In the genomic region with DNA sequence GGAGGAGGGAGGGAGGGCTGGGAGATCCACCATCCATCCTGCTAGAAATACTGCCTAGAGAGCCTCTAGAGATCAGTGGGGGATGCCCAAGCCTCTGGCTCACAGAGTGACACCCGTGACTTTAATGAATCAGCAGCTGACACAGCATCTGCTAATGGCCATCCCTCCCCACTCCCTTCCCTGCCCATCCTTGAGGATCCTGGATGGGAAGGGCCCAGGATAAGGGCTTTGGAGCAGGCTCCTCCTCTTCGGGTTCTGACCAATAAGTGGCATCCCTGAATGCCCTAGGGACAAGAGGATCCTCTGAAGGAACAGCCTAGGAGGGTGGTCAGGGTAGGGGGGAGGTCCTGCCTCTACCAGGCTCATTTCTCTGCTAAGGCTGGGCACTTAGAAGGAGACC, we compare ENCODE assay signal across 16 mouse cellular contexts. TPM values are rescaled to one million over a fixed set of nuclear protein-coding genes. Genes with fewer than 3 reads are reported as not detected.
DNase-seq lines count a peak whose midpoint lies in the region; ATAC-seq lines count a peak whose summit lies in the region.
"Had no signal": no experiment of that assay in that cellular context is flagged by ENCODE, and none has a peak within 500 bp of the region (broad histone marks: within the 10 kb centered on the region; RNA-seq: fewer than 3 reads in every experiment).

No protein-coding gene starts in this region.

- H3K9me3 ChIP-seq in neural tube, embryonic 13.5 days: no peaks in the 10 kb centered on the region
- no peaks in the 10 kb centered on the region for H3K9me3 ChIP-seq in hindbrain, embryonic 13.5 days
- no peaks in the 10 kb centered on the region for H3K9me3 ChIP-seq in midbrain, embryonic 16.5 days (replicated peaks; ENCODE audit: control insufficient read depth, low read length, poor library complexity, severe bottlenecking)
- H3K9me3 ChIP-seq: intestine, embryonic 15.5 days; limb, embryonic 12.5 days; liver, embryonic 12.5 days had no signal

- H3K27ac ChIP-seq in neural tube, embryonic 13.5 days (replicated peaks): peak overlapping the region; percentile 18; the same call in 1 of the 2 replicates
- peak overlapping the region; percentile 63 for H3K27ac ChIP-seq in hindbrain, embryonic 13.5 days
- no peak overlapping the region; the same call in 1 of the 2 replicates for H3K27ac ChIP-seq in midbrain, embryonic 16.5 days (ENCODE audit: low read length)
- H3K27ac ChIP-seq: heart, adult 2 months; intestine, embryonic 15.5 days; limb, embryonic 12.5 days; liver, embryonic 12.5 days had no signal

- H3K4me1 ChIP-seq in neural tube, embryonic 13.5 days (replicated peaks): peaks cover 38% of the 10 kb centered on the region
- peaks cover 47% of the 10 kb centered on the region for H3K4me1 ChIP-seq in hindbrain, embryonic 13.5 days (replicated peaks)
- peaks cover 21% of the 10 kb centered on the region for H3K4me1 ChIP-seq in midbrain, embryonic 16.5 days (ENCODE audit: control insufficient read depth, insufficient read depth, low read length)

- no peak overlapping the region for H3K4me3 ChIP-seq in neural tube, embryonic 13.5 days
- H3K4me3 ChIP-seq in hindbrain, embryonic 13.5 days: no peak overlapping the region
- H3K4me3 ChIP-seq in midbrain, embryonic 16.5 days (ENCODE audit: low read depth, low read length): no peak overlapping the region
- H3K4me3 ChIP-seq: heart, adult 2 months; intestine, embryonic 15.5 days; limb, embryonic 12.5 days; liver, embryonic 12.5 days; myocyte had no signal

- no peaks in the 10 kb centered on the region for H3K36me3 ChIP-seq in neural tube, embryonic 13.5 days
- no peaks in the 10 kb centered on the region for H3K36me3 ChIP-seq in hindbrain, embryonic 13.5 days
- no peaks in the 10 kb centered on the region for H3K36me3 ChIP-seq in midbrain, embryonic 16.5 days (ENCODE audit: control insufficient read depth, insufficient read depth, low read length)
- H3K36me3 ChIP-seq: intestine, embryonic 15.5 days; limb, embryonic 12.5 days; liver, embryonic 12.5 days had no signal

- peak; percentile 52 for ATAC-seq in neural tube, embryonic 13.5 days (ENCODE audit: low read depth)
- 0 out of 2 replicates have a peak, but pooled peaks have one; percentile 36 for ATAC-seq in hindbrain, embryonic 13.5 days (ENCODE audit: low FRiP score)
- 0 out of 2 replicates have a peak, but pooled peaks have one; percentile 26 for ATAC-seq in midbrain, embryonic 16.5 days
- ATAC-seq: intestine, embryonic 15.5 days; liver, embryonic 12.5 days; Patski had no signal

- H3K4me2 ChIP-seq in neural tube, embryonic 13.5 days: no peak overlapping the region
- no peak overlapping the region for H3K4me2 ChIP-seq in hindbrain, embryonic 13.5 days
- H3K4me2 ChIP-seq in midbrain, embryonic 16.5 days (ENCODE audit: low read length): no peak overlapping the region
- H3K4me2 ChIP-seq: intestine, embryonic 15.5 days; limb, embryonic 12.5 days; liver, embryonic 12.5 days had no signal

- H3K9ac ChIP-seq in neural tube, embryonic 13.5 days: no peak overlapping the region
- peak overlapping the region; percentile 19; the same call in 1 of the 2 replicates for H3K9ac ChIP-seq in hindbrain, embryonic 13.5 days
- no peak overlapping the region for H3K9ac ChIP-seq in midbrain, embryonic 16.5 days (ENCODE audit: low read depth, low read length)
- H3K9ac ChIP-seq: intestine, embryonic 15.5 days; limb, embryonic 12.5 days; liver, embryonic 12.5 days had no signal

- no peak for DNase-seq in neural tube, embryonic 10.5 days (ENCODE audit: extremely low spot score, low spot score)
- no peak for DNase-seq in c-Kit-positive CD71-positive TER-119-positive erythroid progenitor cells, embryonic 14.5 days (ENCODE audit: low spot score)
- DNase-seq in right cerebral cortex, postnatal 36 days (ENCODE audit: low spot score in 2 of 2): no peak
- no peak for DNase-seq in kidney, adult 8-10 months
- DNase-seq: gastrocnemius, postnatal 10 days; heart, adult 2 months; heart, postnatal 36 days; lung, adult 2 months had no signal

- 17% methylated on average over 2 of the region's 2 CpGs for WGBS in neural tube, embryonic 13.5 days
- WGBS in hindbrain, embryonic 13.5 days: 26% methylated on average over 2 of the region's 2 CpGs
- WGBS in midbrain, embryonic 16.5 days: 19% methylated on average over 2 of the region's 2 CpGs

- peaks cover 29% of the 10 kb centered on the region for H3K27me3 ChIP-seq in neural tube, embryonic 13.5 days
- peaks cover 49% of the 10 kb centered on the region for H3K27me3 ChIP-seq in hindbrain, embryonic 13.5 days
- H3K27me3 ChIP-seq in midbrain, embryonic 16.5 days (ENCODE audit: control insufficient read depth, insufficient read depth, low read depth, low read length): peaks cover 8% of the 10 kb centered on the region

RNA-seq across cellular contexts. Expression of gene Rtl6, which starts 55.3 kb away (rescaled TPM):
- 46.1 and 49.7 TPM in 2 replicates for polyA plus RNA-seq in neural tube, embryonic 13.5 days (2015; fragmentation: Nextera tagmentation; extraction: Ambion mirVana)
- 51.6 and 54.4 TPM in 2 replicates for polyA plus RNA-seq in hindbrain, embryonic 13.5 days (2015; fragmentation: Nextera tagmentation; extraction: Ambion mirVana)
- polyA plus RNA-seq in midbrain, embryonic 16.5 days (2015; fragmentation: Nextera tagmentation; extraction: Ambion mirVana): 75.4 and 79.1 TPM in 2 replicates

RNA-seq across cellular contexts. Expression of gene Prr5, which starts 56.5 kb away (rescaled TPM):
- 21.9 and 24.2 TPM in 2 replicates for polyA plus RNA-seq in neural tube, embryonic 13.5 days (2015; fragmentation: Nextera tagmentation; extraction: Ambion mirVana)
- polyA plus RNA-seq in hindbrain, embryonic 13.5 days (2015; fragmentation: Nextera tagmentation; extraction: Ambion mirVana): 18.3 and 19.6 TPM in 2 replicates
- polyA plus RNA-seq in midbrain, embryonic 16.5 days (2015; fragmentation: Nextera tagmentation; extraction: Ambion mirVana): 28.1 and 30.8 TPM in 2 replicates
